Mouse (Mus musculus): ENCODE data around the gene Vmn2r27. TPM values are rescaled to one million over a fixed set of nuclear protein-coding genes. Genes with fewer than 3 reads are reported as not detected.

The Vmn2r27 gene
- polyA plus RNA-seq, 1 experiment from 2014 or later, result not detected

- Histone ChIP-seq H3K36me3 (ENCODE audit: control insufficient read depth, insufficient read depth, low read length) (no peaks in the 10 kb centered on the region), H3K4me1 (replicated peaks; ENCODE audit: control insufficient read depth, insufficient read depth, low read length) (no peaks in the 10 kb centered on the region), H3K4me2 (ENCODE audit: low read length) (no peak overlapping the region), H3K9me3 (ENCODE audit: control insufficient read depth, low read length) (no peaks in the 10 kb centered on the region), H3K27me3 (replicated peaks; ENCODE audit: control insufficient read depth, insufficient read depth, low read length) (no peaks in the 10 kb centered on the region), H3K9ac (ENCODE audit: low read length) (no peak overlapping the region), H3K4me3 (ENCODE audit: low read depth, low read length) (no peak overlapping the region), H3K27ac (ENCODE audit: low read depth) (no peak overlapping the region)
- ATAC-seq (replicated peaks; ENCODE audit: low FRiP score, low TSS enrichment, low read depth) (no peak), DNase-seq (ENCODE audit: low spot score) (no peak)
- WGBS, result 76% methylated on average over 3 of the region's 3 CpGs
These were observed 63.0 kb downstream of the Vmn2r27 start for GRCm38 (mm10) chr6:124168499-124169257.

- Histone ChIP-seq H3K27me3 (replicated peaks; ENCODE audit: control insufficient read depth, insufficient read depth, low read length) (no peaks in the 10 kb centered on the region), H3K9me3 (ENCODE audit: control insufficient read depth, low read length) (no peaks in the 10 kb centered on the region), H3K27ac (ENCODE audit: low read depth) (no peak overlapping the region), H3K4me1 (replicated peaks; ENCODE audit: control insufficient read depth, insufficient read depth, low read length) (no peaks in the 10 kb centered on the region), H3K4me3 (ENCODE audit: low read depth, low read length) (no peak overlapping the region), H3K36me3 (ENCODE audit: control insufficient read depth, insufficient read depth, low read length) (no peaks in the 10 kb centered on the region), H3K4me2 (ENCODE audit: low read length) (no peak overlapping the region), H3K9ac (ENCODE audit: low read length) (no peak overlapping the region)
- WGBS, result 83% methylated on average over 2 of the region's 2 CpGs
- DNase-seq (ENCODE audit: low spot score) (no peak), ATAC-seq (replicated peaks; ENCODE audit: low FRiP score, low TSS enrichment, low read depth) (no peak)
These were observed 65.1 kb downstream of the Vmn2r27 start for GRCm38 (mm10) chr6:124166596-124166995.

GRCm38 (mm10) chr6:124149808-124150207 lies 81.8 kb downstream of the Vmn2r27 start:
- Histone ChIP-seq H3K27me3 (replicated peaks; ENCODE audit: control insufficient read depth, insufficient read depth, low read length) (no peaks in the 10 kb centered on the region), H3K36me3 (ENCODE audit: control insufficient read depth, insufficient read depth, low read length) (no peaks in the 10 kb centered on the region), H3K4me2 (ENCODE audit: low read length) (no peak overlapping the region), H3K4me3 (ENCODE audit: low read depth, low read length) (no peak overlapping the region), H3K9me3 (ENCODE audit: control insufficient read depth, low read length) (no peaks in the 10 kb centered on the region), H3K9ac (ENCODE audit: low read length) (no peak overlapping the region), H3K4me1 (replicated peaks; ENCODE audit: control insufficient read depth, insufficient read depth, low read length) (no peaks in the 10 kb centered on the region), H3K27ac (ENCODE audit: low read depth) (no peak overlapping the region)
- 42% methylated on average over 1 of the region's 1 CpGs for WGBS
- ATAC-seq (replicated peaks; ENCODE audit: low FRiP score, low TSS enrichment, low read depth) (no peak), DNase-seq (ENCODE audit: low spot score) (no peak)

Other genes with a start within 250 kb of the Vmn2r27 start
- gene Vmn2r26, start 207.3 kb downstream of the Vmn2r27 start, polyA plus RNA-seq (2014; fragmentation: Nextera tagmentation; extraction: Ambion mirVana), result 0.03 TPM in 1 of 2 replicates, not detected in the other
- gene Cd163, start 72.8 kb upstream of the Vmn2r27 start, polyA plus RNA-seq (2014; fragmentation: Nextera tagmentation; extraction: Ambion mirVana), result 0.07 and 0.19 TPM in 2 replicates
- 34.0 and 37.8 TPM in 2 replicates for gene Pex5, start 183.2 kb upstream of the Vmn2r27 start, polyA plus RNA-seq (2014; fragmentation: Nextera tagmentation; extraction: Ambion mirVana)
- 4.7 and 5.4 TPM in 2 replicates for gene Clstn3, start 232.9 kb upstream of the Vmn2r27 start, polyA plus RNA-seq (2014; fragmentation: Nextera tagmentation; extraction: Ambion mirVana)

Measured in intestine, embryonic 14.5 days (tissue).